Mouse (Mus musculus) olfactory bulb, adult 2 months (tissue): ENCODE results near the gene Alox5ap. TPM values are rescaled to one million over a fixed set of nuclear protein-coding genes. Genes with fewer than 3 reads are reported as not detected.

Experiments
- H3K27ac ChIP-seq: fragments of 200-500 bp; 2 replicates; pipeline ENCODE4 v1.5.1; 2012; ENCODE audit warnings: low read depth, low read length; ENCODE audit not compliant: insufficient read depth
- H3K4me1 ChIP-seq: fragments of 200-500 bp; 2 replicates; pipeline ENCODE4 v1.6.1; 2012; ENCODE audit warnings: low read length; ENCODE audit not compliant: control insufficient read depth, insufficient read depth
- H3K4me3 ChIP-seq: fragments of 200-500 bp; 2 replicates; pipeline ENCODE4 v1.5.1; 2012; ENCODE audit warnings: mild to moderate bottlenecking, low read depth, low read length, moderate library complexity; ENCODE audit not compliant: insufficient read depth
- CTCF ChIP-seq: fragments of 200-500 bp; IDR thresholded peaks from 2 replicates; pipeline ENCODE4 v1.5.1; 2012; ENCODE audit warnings: low read depth, mild to moderate bottlenecking, low read length, moderate library complexity; ENCODE audit not compliant: insufficient read depth
- POLR2A ChIP-seq: fragments of 200-500 bp; IDR thresholded peaks from 2 replicates; pipeline ENCODE4 v1.6.1; 2012; ENCODE audit warnings: mild to moderate bottlenecking, low read depth, low read length, moderate library complexity; ENCODE audit not compliant: insufficient read depth
- WGBS: fragments of 180-500 bp; shearing (Covaris S2); methylation state at CpG from one replicate; pipeline ENCODE4 v1.1.7; 2018; 5-methylcytosine and 5-hydroxymethylcytosine counted together
- polyA plus RNA-seq: library from polyadenylated mRNA; stranded (reverse); fragments of >200 nt; gene quantifications from 2 replicates; pipeline ENCODE4 v1.2.4, GENCODE M21; 2012; ENCODE audit warnings: low replicate concordance; ENCODE audit not compliant: missing spikeins, insufficient read depth, insufficient read length

Gene Alox5ap
- polyA plus RNA-seq, 1 experiment: not detected

- Histone ChIP-seq H3K4me1 (peaks cover 29% of the 10 kb centered on the region), H3K27ac (no peak overlapping the region), H3K4me3 (no peak overlapping the region)
- 59% methylated on average over 15 of the region's 15 CpGs for WGBS
- TF ChIP-seq POLR2A (no peak), CTCF (no peak)
These were observed 57.6 kb downstream of the Alox5ap start for GRCm38 (mm10) chr5:149321909-149322841.

- 81% methylated on average over 9 of the region's 9 CpGs for WGBS
- Histone ChIP-seq H3K4me1 (peaks cover 27% of the 10 kb centered on the region), H3K27ac (no peak overlapping the region), H3K4me3 (no peak overlapping the region)
- no peak for TF ChIP-seq POLR2A
- no peak for TF ChIP-seq CTCF
These were observed 58.5 kb downstream of the Alox5ap start for GRCm38 (mm10) chr5:149322938-149323553.

GRCm38 (mm10) chr5:149324739-149325138 is 60.2 kb downstream of the Alox5ap start:
- H3K4me1 ChIP-seq: peaks cover 34% of the 10 kb centered on the region
- 92% methylated on average over 13 of the region's 13 CpGs for WGBS

GRCm38 (mm10) chr5:149329098-149329887 is 64.7 kb downstream of the Alox5ap start:
- H3K27ac ChIP-seq: no peak overlapping the region

More at GRCm38 (mm10) chr5:149324739-149325138, 60.2 kb downstream of the Alox5ap start:
- TF ChIP-seq POLR2A (no peak), CTCF (no peak)
- Histone ChIP-seq H3K27ac (no peak overlapping the region), H3K4me3 (no peak overlapping the region)

GRCm38 (mm10) chr5:149330601-149331000 is 66.0 kb downstream of the Alox5ap start:
- H3K27ac ChIP-seq: no peak overlapping the region
- no peak for TF ChIP-seq CTCF
- no peak for TF ChIP-seq POLR2A
- 71% methylated on average over 1 of the region's 1 CpGs for WGBS
- peaks cover 8% of the 10 kb centered on the region for H3K4me1 ChIP-seq
- H3K4me3 ChIP-seq: no peak overlapping the region

More at GRCm38 (mm10) chr5:149329098-149329887, 64.7 kb downstream of the Alox5ap start:
- 48% methylated on average over 12 of the region's 12 CpGs for WGBS
- Histone ChIP-seq H3K4me1 (peaks cover 8% of the 10 kb centered on the region), H3K4me3 (no peak overlapping the region)
- TF ChIP-seq POLR2A: no peak
- TF ChIP-seq CTCF: no peak

GRCm38 (mm10) chr5:149331407-149332143 is 67.0 kb downstream of the Alox5ap start:
- no peak for TF ChIP-seq CTCF
- no peak for TF ChIP-seq POLR2A
- H3K4me3 ChIP-seq: no peak overlapping the region
- H3K4me1 ChIP-seq: peaks cover 10% of the 10 kb centered on the region
- 86% methylated on average over 10 of the region's 10 CpGs for WGBS
- no peak overlapping the region for H3K27ac ChIP-seq

GRCm38 (mm10) chr5:149332787-149333186 is 68.2 kb downstream of the Alox5ap start:
- Histone ChIP-seq H3K4me1 (peaks cover 10% of the 10 kb centered on the region), H3K27ac (no peak overlapping the region), H3K4me3 (no peak overlapping the region)
- TF ChIP-seq POLR2A (no peak), CTCF (no peak)
- WGBS: 95% methylated on average over 4 of the region's 4 CpGs
